Mouse (Mus musculus) midbrain, embryonic 10.5 days (tissue): ENCODE results near the gene Hif1an. TPM values are rescaled to one million over a fixed set of nuclear protein-coding genes. Genes with fewer than 3 reads are reported as not detected.

Experiments
- DNase-seq: peaks from one replicate; pipeline ENCODE4 v3.0.0-alpha.2; 2017; ENCODE audit warnings: low spot score
- H3K27ac ChIP-seq: fragments of 300-500 bp; sonication (generic); replicated peaks from 2 replicates; pipeline ENCODE4 v1.5.1; 2016; ENCODE audit warnings: mild to moderate bottlenecking
- H3K27me3 ChIP-seq: fragments of 300-500 bp; sonication (generic); 2 replicates; pipeline ENCODE4 v1.6.1; 2016; ENCODE audit warnings: low read depth, mild to moderate bottlenecking; ENCODE audit not compliant: poor library complexity, severe bottlenecking
- H3K36me3 ChIP-seq: fragments of 300-500 bp; sonication (generic); 2 replicates; pipeline ENCODE4 v1.6.1; 2016; ENCODE audit warnings: mild to moderate bottlenecking, moderate library complexity
- H3K4me1 ChIP-seq: fragments of 300-500 bp; sonication (generic); 2 replicates; pipeline ENCODE4 v1.6.1; 2016
- H3K4me3 ChIP-seq: fragments of 300-500 bp; sonication (generic); 2 replicates; pipeline ENCODE4 v1.5.1; 2016; ENCODE audit warnings: mild to moderate bottlenecking, moderate library complexity
- H3K9me3 ChIP-seq: fragments of 300-500 bp; sonication (generic); replicated peaks from 2 replicates; pipeline ENCODE4 v1.6.1; 2016; ENCODE audit warnings: mild to moderate bottlenecking
- WGBS: fragments of 180-500 bp; shearing (Covaris S2); methylation state at CpG from one replicate; pipeline ENCODE4 v1.1.7; 2016; 5-methylcytosine and 5-hydroxymethylcytosine counted together
- polyA plus RNA-seq: library from polyadenylated mRNA; unstranded; fragments of >200 nt; fragmentation: Nextera tagmentation; extraction: Ambion mirVana; gene quantifications from 2 replicates; pipeline ENCODE4 v1.2.1, GENCODE M21; 2016

Gene Hif1an
- polyA plus RNA-seq, 1 experiment from 2014 or later, result 42.1 TPM

- Histone ChIP-seq H3K27me3 (peaks cover 54% of the 10 kb centered on the region), H3K4me3 (no peak overlapping the region), H3K36me3 (peaks cover under 1% of the 10 kb centered on the region; the same call in 1 of the 2 replicates), H3K4me1 (peaks cover 15% of the 10 kb centered on the region), H3K27ac (no peak overlapping the region), H3K9me3 (peaks cover 15% of the 10 kb centered on the region)
- no peak for DNase-seq
- WGBS, result 94% methylated on average over 8 of the region's 8 CpGs
Observed at GRCm38 (mm10) chr19:44542694-44543178, 19.9 kb upstream of the Hif1an start.

- peaks cover 15% of the 10 kb centered on the region for H3K4me1 ChIP-seq
- H3K36me3 ChIP-seq, result peaks cover 17% of the 10 kb centered on the region
- H3K27me3 ChIP-seq, result peaks cover 54% of the 10 kb centered on the region
- H3K9me3 ChIP-seq, result peaks cover 15% of the 10 kb centered on the region
- no peak overlapping the region for H3K4me3 ChIP-seq
- H3K27ac ChIP-seq, result no peak overlapping the region
- WGBS, result 54% methylated on average over 10 of the region's 10 CpGs
- DNase-seq, result no peak
Observed at GRCm38 (mm10) chr19:44544372-44544771, 18.3 kb upstream of the Hif1an start.

GRCm38 (mm10) chr19:44544775-44545174 is 17.9 kb upstream of the Hif1an start:
- DNase-seq, result peak; percentile 79
- no peak overlapping the region for H3K27ac ChIP-seq
- H3K4me3 ChIP-seq, result peak overlapping the region; percentile 71
- H3K27me3 ChIP-seq, result peaks cover 51% of the 10 kb centered on the region
- H3K9me3 ChIP-seq, result peaks cover 15% of the 10 kb centered on the region
- peaks cover 21% of the 10 kb centered on the region for H3K36me3 ChIP-seq
- H3K4me1 ChIP-seq, result peaks cover 15% of the 10 kb centered on the region
- WGBS, result 3% methylated on average over 13 of the region's 13 CpGs

GRCm38 (mm10) chr19:44545321-44546041 is 17.2 kb upstream of the Hif1an start, which contains the start of gene Sec31b:
TSS of gene Sec31b (minus strand) at chr19:44545864.
- H3K4me1 ChIP-seq, result peaks cover 15% of the 10 kb centered on the region
- peaks cover 51% of the 10 kb centered on the region for H3K27me3 ChIP-seq
- peaks cover 10% of the 10 kb centered on the region for H3K9me3 ChIP-seq
- peaks cover 28% of the 10 kb centered on the region for H3K36me3 ChIP-seq
- DNase-seq, result peak; percentile 80
- peak within 1 kb of the TSS; percentile 77 for H3K27ac ChIP-seq
- H3K4me3 ChIP-seq, result peak within 1 kb of the TSS; percentile 71
- WGBS, result under 1% methylated on average over 47 of the region's 47 CpGs

GRCm38 (mm10) chr19:44552731-44553130 is 9.9 kb upstream of the Hif1an start, which contains the start of gene Gm20538:
TSS of gene Gm20538 (minus strand) at chr19:44552831.
- Histone ChIP-seq H3K4me1 (peaks cover 20% of the 10 kb centered on the region), H3K36me3 (peaks cover 58% of the 10 kb centered on the region), H3K4me3 (0 out of 2 replicates have a peak within 1 kb of the TSS, but pooled peaks have one; percentile 8), H3K9me3 (no peaks in the 10 kb centered on the region), H3K27me3 (peaks cover 4% of the 10 kb centered on the region), H3K27ac (no peak within 1 kb of the TSS)
- no peak for DNase-seq
- WGBS, result 99% methylated on average over 4 of the region's 4 CpGs

- DNase-seq, result no peak
- H3K36me3 ChIP-seq, result peaks cover 53% of the 10 kb centered on the region
- 0 out of 2 replicates have a peak overlapping the region, but pooled peaks have one; percentile 8 for H3K4me3 ChIP-seq
- H3K9me3 ChIP-seq, result no peaks in the 10 kb centered on the region
- peaks cover 6% of the 10 kb centered on the region for H3K27me3 ChIP-seq
- H3K4me1 ChIP-seq, result peaks cover 20% of the 10 kb centered on the region
- WGBS, result 97% methylated on average over 4 of the region's 4 CpGs
- H3K27ac ChIP-seq, result no peak overlapping the region
Observed at GRCm38 (mm10) chr19:44553286-44553685, 9.4 kb upstream of the Hif1an start.

GRCm38 (mm10) chr19:44554490-44554860 is 8.2 kb upstream of the Hif1an start:
- WGBS, result 9% methylated on average over 8 of the region's 8 CpGs
- peak overlapping the region; percentile 94 for H3K4me3 ChIP-seq
- no peaks in the 10 kb centered on the region for H3K9me3 ChIP-seq
- H3K27ac ChIP-seq, result peak overlapping the region; percentile 96
- H3K36me3 ChIP-seq, result peaks cover 41% of the 10 kb centered on the region
- no peak for DNase-seq
- peaks cover 12% of the 10 kb centered on the region for H3K27me3 ChIP-seq
- peaks cover 20% of the 10 kb centered on the region for H3K4me1 ChIP-seq

- DNase-seq, result peak; percentile 97
- Histone ChIP-seq H3K27ac (peak within 1 kb of the TSS; percentile 96), H3K4me1 (peaks cover 20% of the 10 kb centered on the region), H3K9me3 (no peaks in the 10 kb centered on the region), H3K4me3 (peak within 1 kb of the TSS; percentile 94), H3K36me3 (peaks cover 36% of the 10 kb centered on the region), H3K27me3 (peaks cover 12% of the 10 kb centered on the region)
- WGBS, result under 1% methylated on average over 50 of the region's 50 CpGs
Observed at GRCm38 (mm10) chr19:44554861-44555590, 7.6 kb upstream of the Hif1an start, which contains the start of gene Ndufb8. TSS of gene Ndufb8 (minus strand) at chr19:44555440.

GRCm38 (mm10) chr19:44564006-44564405 is 1.4 kb downstream of the Hif1an start:
- Histone ChIP-seq H3K4me3 (peak overlapping the region; percentile 75; the same call in 1 of the 2 replicates), H3K36me3 (peaks cover 50% of the 10 kb centered on the region), H3K27me3 (0 out of 2 replicates have a peak, but pooled peaks cover 4% of the 10 kb centered on the region), H3K9me3 (no peaks in the 10 kb centered on the region), H3K27ac (no peak overlapping the region), H3K4me1 (peaks cover 15% of the 10 kb centered on the region)
- no peak for DNase-seq
- 96% methylated on average over 14 of the region's 14 CpGs for WGBS

GRCm38 (mm10) chr19:44567763-44568162 is 5.1 kb downstream of the Hif1an start:
- DNase-seq, result no peak
- peaks cover 15% of the 10 kb centered on the region for H3K4me1 ChIP-seq
- H3K27me3 ChIP-seq, result no peaks in the 10 kb centered on the region
- H3K9me3 ChIP-seq, result no peaks in the 10 kb centered on the region
- no peak overlapping the region for H3K27ac ChIP-seq
- H3K4me3 ChIP-seq, result no peak overlapping the region
- 89% methylated on average over 3 of the region's 3 CpGs for WGBS
- peaks cover 87% of the 10 kb centered on the region for H3K36me3 ChIP-seq

GRCm38 (mm10) chr19:44576275-44576674 is 13.6 kb downstream of the Hif1an start:
- no peak overlapping the region for H3K4me3 ChIP-seq
- peaks cover 49% of the 10 kb centered on the region for H3K36me3 ChIP-seq
- H3K27ac ChIP-seq, result no peak overlapping the region
- H3K4me1 ChIP-seq, result no peaks in the 10 kb centered on the region
- 87% methylated on average over 7 of the region's 7 CpGs for WGBS
- H3K9me3 ChIP-seq, result no peaks in the 10 kb centered on the region
- no peaks in the 10 kb centered on the region for H3K27me3 ChIP-seq
- no peak for DNase-seq

GRCm38 (mm10) chr19:44578038-44578437 is 15.4 kb downstream of the Hif1an start:
- Histone ChIP-seq H3K4me1 (no peaks in the 10 kb centered on the region), H3K27ac (no peak overlapping the region), H3K27me3 (no peaks in the 10 kb centered on the region), H3K9me3 (no peaks in the 10 kb centered on the region), H3K4me3 (no peak overlapping the region), H3K36me3 (peaks cover 31% of the 10 kb centered on the region)
- no peak for DNase-seq
- WGBS, result 89% methylated on average over 1 of the region's 1 CpGs
